Mouse (Mus musculus) midbrain, embryonic 10.5 days (tissue): Measurements from ENCODE around the gene Ammecr1. TPM values are rescaled to one million over a fixed set of nuclear protein-coding genes. Genes with fewer than 3 reads are reported as not detected.

Source experiments
- DNase-seq: peaks from one replicate; pipeline ENCODE4 v3.0.0-alpha.2; 2017; ENCODE audit warnings: low spot score
- H3K27ac ChIP-seq: fragments of 300-500 bp; sonication (generic); replicated peaks from 2 replicates; pipeline ENCODE4 v1.5.1; 2016; ENCODE audit warnings: mild to moderate bottlenecking
- H3K27me3 ChIP-seq: fragments of 300-500 bp; sonication (generic); 2 replicates; pipeline ENCODE4 v1.6.1; 2016; ENCODE audit warnings: low read depth, mild to moderate bottlenecking; ENCODE audit not compliant: poor library complexity, severe bottlenecking
- H3K36me3 ChIP-seq: fragments of 300-500 bp; sonication (generic); 2 replicates; pipeline ENCODE4 v1.6.1; 2016; ENCODE audit warnings: mild to moderate bottlenecking, moderate library complexity
- H3K4me1 ChIP-seq: fragments of 300-500 bp; sonication (generic); 2 replicates; pipeline ENCODE4 v1.6.1; 2016
- H3K4me3 ChIP-seq: fragments of 300-500 bp; sonication (generic); 2 replicates; pipeline ENCODE4 v1.5.1; 2016; ENCODE audit warnings: mild to moderate bottlenecking, moderate library complexity
- H3K9me3 ChIP-seq: fragments of 300-500 bp; sonication (generic); replicated peaks from 2 replicates; pipeline ENCODE4 v1.6.1; 2016; ENCODE audit warnings: mild to moderate bottlenecking
- WGBS: fragments of 180-500 bp; shearing (Covaris S2); methylation state at CpG from one replicate; pipeline ENCODE4 v1.1.7; 2016; 5-methylcytosine and 5-hydroxymethylcytosine counted together
- polyA plus RNA-seq: library from polyadenylated mRNA; unstranded; fragments of >200 nt; fragmentation: Nextera tagmentation; extraction: Ambion mirVana; gene quantifications from 2 replicates; pipeline ENCODE4 v1.2.1, GENCODE M21; 2016

Gene Ammecr1
- polyA plus RNA-seq, 1 experiment from 2014 or later, result 7.1 TPM

- H3K27me3 ChIP-seq, result peaks cover 99% of the 10 kb centered on the region
- 89% methylated on average over 7 of the region's 7 CpGs for WGBS
- H3K4me1 ChIP-seq, result 0 out of 2 replicates have a peak, but pooled peaks cover 4% of the 10 kb centered on the region
- no peak overlapping the region for H3K27ac ChIP-seq
- DNase-seq, result no peak
- 0 out of 2 replicates have a peak, but pooled peaks cover 11% of the 10 kb centered on the region for H3K36me3 ChIP-seq
- no peak overlapping the region for H3K4me3 ChIP-seq
- no peaks in the 10 kb centered on the region for H3K9me3 ChIP-seq
These were observed 130.1 kb downstream of the Ammecr1 start for GRCm38 (mm10) chrX:142836399-142836798.

GRCm38 (mm10) chrX:142834807-142835206, 131.7 kb downstream of the Ammecr1 start:
- H3K27ac ChIP-seq, result no peak overlapping the region
- 90% methylated on average over 6 of the region's 6 CpGs for WGBS
- H3K27me3 ChIP-seq, result peaks cover 97% of the 10 kb centered on the region
- no peak for DNase-seq
- H3K4me1 ChIP-seq, result 0 out of 2 replicates have a peak, but pooled peaks cover 4% of the 10 kb centered on the region
- 0 out of 2 replicates have a peak, but pooled peaks cover 11% of the 10 kb centered on the region for H3K36me3 ChIP-seq
- H3K4me3 ChIP-seq, result no peak overlapping the region
- H3K9me3 ChIP-seq, result no peaks in the 10 kb centered on the region

GRCm38 (mm10) chrX:142833164-142833796, 133.2 kb downstream of the Ammecr1 start:
- WGBS, result 83% methylated on average over 13 of the region's 13 CpGs
- H3K27me3 ChIP-seq, result peaks cover 94% of the 10 kb centered on the region
- H3K27ac ChIP-seq, result no peak overlapping the region

GRCm38 (mm10) chrX:142832221-142832620, 134.3 kb downstream of the Ammecr1 start:
- WGBS, result 79% methylated on average over 3 of the region's 3 CpGs
- no peak for DNase-seq

More at GRCm38 (mm10) chrX:142833164-142833796, 133.2 kb downstream of the Ammecr1 start:
- H3K4me3 ChIP-seq, result no peak overlapping the region
- H3K36me3 ChIP-seq, result 0 out of 2 replicates have a peak, but pooled peaks cover 11% of the 10 kb centered on the region
- 0 out of 2 replicates have a peak, but pooled peaks cover 4% of the 10 kb centered on the region for H3K4me1 ChIP-seq
- DNase-seq, result no peak
- no peaks in the 10 kb centered on the region for H3K9me3 ChIP-seq

GRCm38 (mm10) chrX:142830572-142830971, 136.0 kb downstream of the Ammecr1 start:
- no peak overlapping the region for H3K27ac ChIP-seq
- H3K9me3 ChIP-seq, result no peaks in the 10 kb centered on the region
- H3K36me3 ChIP-seq, result 0 out of 2 replicates have a peak, but pooled peaks cover 6% of the 10 kb centered on the region
- no peak overlapping the region for H3K4me3 ChIP-seq
- WGBS, result 91% methylated on average over 6 of the region's 6 CpGs
- H3K4me1 ChIP-seq, result 0 out of 2 replicates have a peak, but pooled peaks cover 4% of the 10 kb centered on the region
- no peak for DNase-seq
- peaks cover 90% of the 10 kb centered on the region for H3K27me3 ChIP-seq

More at GRCm38 (mm10) chrX:142832221-142832620, 134.3 kb downstream of the Ammecr1 start:
- H3K27me3 ChIP-seq, result peaks cover 90% of the 10 kb centered on the region
- no peak overlapping the region for H3K27ac ChIP-seq
- H3K4me1 ChIP-seq, result 0 out of 2 replicates have a peak, but pooled peaks cover 4% of the 10 kb centered on the region
- 0 out of 2 replicates have a peak, but pooled peaks cover 11% of the 10 kb centered on the region for H3K36me3 ChIP-seq
- no peak overlapping the region for H3K4me3 ChIP-seq
- H3K9me3 ChIP-seq, result no peaks in the 10 kb centered on the region

GRCm38 (mm10) chrX:142829866-142830470, 136.6 kb downstream of the Ammecr1 start:
- H3K27me3 ChIP-seq, result peaks cover 89% of the 10 kb centered on the region
- 84% methylated on average over 11 of the region's 12 CpGs for WGBS

GRCm38 (mm10) chrX:142829267-142829666, 137.3 kb downstream of the Ammecr1 start:
- no peak overlapping the region for H3K4me3 ChIP-seq
- no peaks in the 10 kb centered on the region for H3K36me3 ChIP-seq
- no peak for DNase-seq
- WGBS, result 95% methylated on average over 2 of the region's 2 CpGs
- no peaks in the 10 kb centered on the region for H3K9me3 ChIP-seq
- no peak overlapping the region for H3K27ac ChIP-seq
- H3K4me1 ChIP-seq, result 0 out of 2 replicates have a peak, but pooled peaks cover 4% of the 10 kb centered on the region
- H3K27me3 ChIP-seq, result peaks cover 87% of the 10 kb centered on the region

More at GRCm38 (mm10) chrX:142829866-142830470, 136.6 kb downstream of the Ammecr1 start:
- DNase-seq, result no peak
- Histone ChIP-seq H3K4me3 (no peak overlapping the region), H3K27ac (no peak overlapping the region), H3K4me1 (0 out of 2 replicates have a peak, but pooled peaks cover 4% of the 10 kb centered on the region), H3K9me3 (no peaks in the 10 kb centered on the region), H3K36me3 (0 out of 2 replicates have a peak, but pooled peaks cover 6% of the 10 kb centered on the region)

- Histone ChIP-seq H3K4me3 (no peak overlapping the region), H3K27me3 (peaks cover 87% of the 10 kb centered on the region), H3K9me3 (no peaks in the 10 kb centered on the region), H3K4me1 (0 out of 2 replicates have a peak, but pooled peaks cover 2% of the 10 kb centered on the region), H3K36me3 (no peaks in the 10 kb centered on the region), H3K27ac (no peak overlapping the region)
- 76% methylated on average over 13 of the region's 13 CpGs for WGBS
- no peak for DNase-seq
These were observed 138.2 kb downstream of the Ammecr1 start for GRCm38 (mm10) chrX:142828184-142828908.

GRCm38 (mm10) chrX:142827644-142828043, 138.9 kb downstream of the Ammecr1 start:
- no peak overlapping the region for H3K4me3 ChIP-seq
- H3K27me3 ChIP-seq, result peaks cover 87% of the 10 kb centered on the region
- no peak for DNase-seq
- H3K4me1 ChIP-seq, result no peaks in the 10 kb centered on the region
- H3K27ac ChIP-seq, result no peak overlapping the region
- H3K36me3 ChIP-seq, result no peaks in the 10 kb centered on the region
- no peaks in the 10 kb centered on the region for H3K9me3 ChIP-seq
- 19% methylated on average over 1 of the region's 1 CpGs for WGBS

- WGBS, result 90% methylated on average over 1 of the region's 1 CpGs
- H3K4me1 ChIP-seq, result no peaks in the 10 kb centered on the region
- DNase-seq, result no peak
- H3K36me3 ChIP-seq, result no peaks in the 10 kb centered on the region
- H3K27ac ChIP-seq, result no peak overlapping the region
- H3K9me3 ChIP-seq, result no peaks in the 10 kb centered on the region
- peaks cover 82% of the 10 kb centered on the region for H3K27me3 ChIP-seq
- no peak overlapping the region for H3K4me3 ChIP-seq
These were observed 141.2 kb downstream of the Ammecr1 start for GRCm38 (mm10) chrX:142825309-142825708.

- DNase-seq, result no peak
- Histone ChIP-seq H3K27ac (no peak overlapping the region), H3K4me1 (peaks cover 10% of the 10 kb centered on the region), H3K36me3 (no peaks in the 10 kb centered on the region), H3K9me3 (no peaks in the 10 kb centered on the region), H3K4me3 (no peak overlapping the region), H3K27me3 (peaks cover 70% of the 10 kb centered on the region)
- 39% methylated on average over 3 of the region's 3 CpGs for WGBS
These were observed 144.7 kb downstream of the Ammecr1 start for GRCm38 (mm10) chrX:142821846-142822245.

GRCm38 (mm10) chrX:142821239-142821638, 145.3 kb downstream of the Ammecr1 start:
- Histone ChIP-seq H3K36me3 (no peaks in the 10 kb centered on the region), H3K4me1 (peaks cover 12% of the 10 kb centered on the region), H3K9me3 (no peaks in the 10 kb centered on the region), H3K27ac (no peak overlapping the region), H3K27me3 (peaks cover 64% of the 10 kb centered on the region), H3K4me3 (no peak overlapping the region)
- DNase-seq, result no peak
- 85% methylated on average over 6 of the region's 6 CpGs for WGBS
